Mouse (Mus musculus) CH12.LX (cell line): ENCODE results near the gene Aldh9a1. TPM values are rescaled to one million over a fixed set of nuclear protein-coding genes. Genes with fewer than 3 reads are reported as not detected.

Source experiments
- DNase-seq: peaks from one replicate; pipeline ENCODE4 v3.0.0-alpha.2; 2013; ENCODE audit errors: extremely low read depth
- H3K27ac ChIP-seq: 2 replicates; pipeline ENCODE4 v1.5.1; 2012; ENCODE audit warnings: low read depth, mild to moderate bottlenecking, control low read depth, moderate library complexity; ENCODE audit not compliant: insufficient read depth
- H3K27me3 ChIP-seq: replicated peaks from 2 replicates; pipeline ENCODE3; 2012; ENCODE audit warnings: inconsistent platforms
- H3K36me3 ChIP-seq, 2 experiments: replicated peaks in 1 of 2; 2 replicates each; pipeline versions ENCODE3 to v1.6.1; 2012; ENCODE audit warnings: inconsistent platforms in 1 of 2, low read length in 1 of 2, mild to moderate bottlenecking in 1 of 2, mixed read lengths in 1 of 2, moderate library complexity in 1 of 2; ENCODE audit not compliant: control insufficient read depth in 1 of 2, insufficient read depth in 1 of 2
- H3K4me1 ChIP-seq, 2 experiments: 2 replicates each; pipeline ENCODE4 v1.6.1; 2012; ENCODE audit warnings: inconsistent platforms in 1 of 2, moderate library complexity in 1 of 2; ENCODE audit not compliant: insufficient read depth in 2 of 2, control insufficient read depth in 1 of 2
- H3K4me2 ChIP-seq: 2 replicates; pipeline ENCODE4 v1.6.1; 2012; ENCODE audit warnings: low read depth, mild to moderate bottlenecking, control low read depth; ENCODE audit not compliant: poor library complexity, insufficient read depth, severe bottlenecking
- H3K4me3 ChIP-seq, 3 experiments: fragments of 150-350 bp in 1 of 3; sonication (generic) in 1 of 3; replicated peaks in 1 of 3; 2 replicates each; pipeline versions ENCODE3 to v1.5.1; 2011 to 2012; ENCODE audit warnings: low read depth in 2 of 3, low read length in 2 of 3, mild to moderate bottlenecking in 2 of 3, moderate library complexity in 2 of 3, control low read depth in 1 of 3, improper control_type of control experiment in 1 of 3, inconsistent platforms in 1 of 3, mixed read lengths in 1 of 3; ENCODE audit not compliant: poor library complexity in 1 of 3
- H3K79me2 ChIP-seq: replicated peaks from 2 replicates; pipeline ENCODE4 v1.6.1; 2012; ENCODE audit warnings: mild to moderate bottlenecking, moderate library complexity; ENCODE audit not compliant: control insufficient read depth, poor library complexity, insufficient read depth, severe bottlenecking; ENCODE audit errors: extremely low read depth
- H3K9ac ChIP-seq: 2 replicates; pipeline ENCODE4 v1.6.1; 2012; ENCODE audit warnings: low read depth, mild to moderate bottlenecking, control low read depth, moderate library complexity; ENCODE audit not compliant: insufficient read depth
- H3K9me3 ChIP-seq: replicated peaks from 2 replicates; pipeline ENCODE3; 2012; ENCODE audit warnings: low read length, inconsistent platforms, mixed read lengths
- BHLHE40 ChIP-seq: IDR thresholded peaks from 2 replicates; pipeline ENCODE4 v1.6.1; 2011; ENCODE audit warnings: mild to moderate bottlenecking, low read depth, low read length, improper control_type of control experiment
- ELF1 ChIP-seq: IDR thresholded peaks from 2 replicates; pipeline ENCODE4 v1.6.1; 2014; ENCODE audit warnings: low read depth, mild to moderate bottlenecking, inconsistent platforms, low read length, improper control_type of control experiment
- EP300 ChIP-seq: IDR thresholded peaks from 2 replicates; pipeline ENCODE4 v1.6.1; 2011; ENCODE audit warnings: low read length, improper control_type of control experiment
- ETS1 ChIP-seq: conservative IDR thresholded peaks from 2 replicates; pipeline ENCODE4 v1.6.1; 2012; ENCODE audit warnings: low read depth, mild to moderate bottlenecking, inconsistent platforms, low read length, improper control_type of control experiment, moderate library complexity
- JUN ChIP-seq: IDR thresholded peaks from 2 replicates; pipeline ENCODE4 v1.6.1; 2011; ENCODE audit warnings: low read depth, mild to moderate bottlenecking, low read length, improper control_type of control experiment, moderate library complexity; ENCODE audit not compliant: insufficient read depth
- JUND ChIP-seq: conservative IDR thresholded peaks from 2 replicates; pipeline ENCODE4 v1.6.1; 2011; ENCODE audit warnings: low read depth, low read length, improper control_type of control experiment
- KAT2A ChIP-seq: IDR thresholded peaks from 2 replicates; pipeline ENCODE4 v1.6.1; 2012; ENCODE audit warnings: low read length, improper control_type of control experiment, inconsistent platforms; ENCODE audit not compliant: insufficient replicate concordance
- MAX ChIP-seq: IDR thresholded peaks from 2 replicates; pipeline ENCODE4 v1.6.1; 2011; ENCODE audit warnings: low read length, improper control_type of control experiment
- MEF2A ChIP-seq: IDR thresholded peaks from 2 replicates; pipeline ENCODE4 v1.6.1; 2014; ENCODE audit warnings: low read depth, mild to moderate bottlenecking, inconsistent platforms, low read length, improper control_type of control experiment, borderline replicate concordance
- MYC ChIP-seq: IDR thresholded peaks from 2 replicates; pipeline ENCODE4 v1.6.1; 2011; ENCODE audit warnings: low read depth, mild to moderate bottlenecking, improper control_type of control experiment, low read length
- NELFE ChIP-seq: IDR thresholded peaks from 2 replicates; pipeline ENCODE4 v1.6.1; 2011; ENCODE audit warnings: low read depth, low read length, improper control_type of control experiment
- PAX5 ChIP-seq: IDR thresholded peaks from 2 replicates; pipeline ENCODE4 v1.6.1; 2012; ENCODE audit warnings: low read length, inconsistent platforms, mixed read lengths
- RAD21 ChIP-seq: IDR thresholded peaks from 2 replicates; pipeline ENCODE4 v1.6.1; 2011; ENCODE audit warnings: low read depth, mild to moderate bottlenecking, low read length, improper control_type of control experiment, moderate library complexity
- SIN3A ChIP-seq: IDR thresholded peaks from 2 replicates; pipeline ENCODE4 v1.6.1; 2012; ENCODE audit warnings: low read length, improper control_type of control experiment, inconsistent platforms
- SMC3 ChIP-seq: IDR thresholded peaks from 2 replicates; pipeline ENCODE4 v1.6.1; 2011; ENCODE audit warnings: low read depth, low read length, improper control_type of control experiment
- UBTF ChIP-seq: IDR thresholded peaks from 2 replicates; pipeline ENCODE4 v1.6.1; 2012; ENCODE audit warnings: low read depth, mild to moderate bottlenecking, inconsistent platforms, low read length, improper control_type of control experiment, moderate library complexity
- USF1 ChIP-seq: IDR thresholded peaks from 2 replicates; pipeline ENCODE4 v1.6.1; 2014; ENCODE audit warnings: low read depth, mild to moderate bottlenecking, inconsistent platforms, low read length, improper control_type of control experiment
- ZC3H11A ChIP-seq: IDR thresholded peaks from 2 replicates; pipeline ENCODE4 v1.6.1; 2012; ENCODE audit warnings: low read depth, mild to moderate bottlenecking, inconsistent platforms, low read length, improper control_type of control experiment
- ZKSCAN1 ChIP-seq: IDR thresholded peaks from 2 replicates; pipeline ENCODE4 v1.6.1; 2012; ENCODE audit warnings: low read depth, inconsistent platforms, low read length, improper control_type of control experiment, borderline replicate concordance
- ZNF384 ChIP-seq: IDR thresholded peaks from 2 replicates; pipeline ENCODE4 v1.6.1; 2012; ENCODE audit warnings: low read depth, low read length, improper control_type of control experiment, inconsistent platforms
- dilution Hi-C: fragments of 300-500 bp; cut with MboI; formaldehyde crosslinking; loops from 2 replicates; pipeline ENCODE4 v1.14.3; 2020; ENCODE audit warnings: low sequenced_read_pairs; ENCODE audit not compliant: extremely low pct_unique_long_range_greater_than_20kb, extremely low pct_ligation_motif_present
- in situ Hi-C: fragments of 300-500 bp; cut with MboI; formaldehyde crosslinking; loops from 3 replicates; pipeline ENCODE4 v1.14.3; 2019; ENCODE audit warnings: low sequenced_read_pairs, low pct_ligation_motif_present, low pct_unique_long_range_greater_than_20kb, mixed read lengths
- polyA plus RNA-seq: library from polyadenylated mRNA; unstranded; fragments of >175 nt; gene quantifications from 2 replicates; pipeline ENCODE4 v1.2.1, GENCODE M21; 2012; ENCODE audit warnings: low read depth; ENCODE audit not compliant: insufficient read length
- total RNA-seq, 2 experiments: library from RNA; depleted of rRNA; stranded (reverse); fragments of 300-350 nt in 1 of 2; fragments of >200 nt in 1 of 2; gene quantifications; 2 replicates each; pipeline ENCODE4 v1.2.3; 2012 to 2014

Aldh9a1 gene
- total and polyA plus RNA-seq, 3 experiments: 26.2 to 79.7 (median 31.2) TPM

DNA sequence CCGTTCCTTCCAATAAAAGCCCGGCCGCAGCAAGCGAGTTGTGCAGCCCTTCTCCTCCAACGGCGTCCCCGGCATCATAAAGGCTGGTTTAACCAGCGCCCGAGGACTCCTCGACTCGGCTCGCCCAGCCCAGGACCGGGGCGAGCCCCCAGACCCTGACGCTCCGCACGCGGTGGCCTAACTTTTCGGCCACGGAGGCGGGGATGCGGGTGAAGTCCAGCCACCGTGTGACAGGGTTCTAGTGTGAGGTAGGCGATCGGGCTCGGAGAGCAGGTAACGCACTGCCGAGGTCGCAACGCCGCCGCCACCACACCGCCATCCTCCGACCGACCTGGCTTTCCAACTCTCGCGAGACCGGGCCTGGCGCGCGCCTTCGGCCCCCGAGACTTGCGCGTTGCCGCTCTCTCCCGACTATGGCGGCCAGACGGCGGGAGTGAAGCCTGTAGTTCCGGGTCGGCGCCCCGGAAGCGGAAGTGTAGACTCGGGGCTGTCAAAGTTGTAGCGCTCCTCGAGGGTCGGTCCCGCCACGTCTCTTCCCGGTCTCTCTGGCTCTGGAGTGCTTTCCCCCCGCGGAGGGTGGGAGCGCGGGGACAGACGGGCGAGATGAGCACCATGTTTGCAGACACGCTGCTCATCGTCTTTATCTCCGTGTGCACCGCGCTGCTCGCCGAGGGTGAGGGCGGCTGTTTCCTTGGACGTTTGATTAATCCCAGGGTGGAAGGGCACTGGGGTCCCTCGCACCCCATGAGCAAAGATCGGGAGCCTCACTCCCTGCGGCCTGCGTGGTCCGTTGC lies 41.3 kb upstream of the Aldh9a1 start, which contains the start of gene Tmco1 (continued):
- TF ChIP-seq JUN: no peak
- TF ChIP-seq MYC: peak; percentile 72; the same call in 1 of the 2 replicates
- peak; percentile 92 for TF ChIP-seq NELFE
- no peak for TF ChIP-seq ZKSCAN1
- TF ChIP-seq ZNF384: no peak
- TF ChIP-seq SIN3A: peak; percentile 97
- TF ChIP-seq BHLHE40: no peak
- no peak for TF ChIP-seq ZC3H11A
- peak; percentile 66; the same call in 1 of the 2 replicates for TF ChIP-seq MEF2A
- no peak for TF ChIP-seq USF1
- TF ChIP-seq RAD21: no peak
- TF ChIP-seq UBTF: 0 out of 2 replicates have a peak, but pooled peaks have one; percentile 52
- TF ChIP-seq MAX: peak; percentile 79
- TF ChIP-seq ETS1: no peak

DNA sequence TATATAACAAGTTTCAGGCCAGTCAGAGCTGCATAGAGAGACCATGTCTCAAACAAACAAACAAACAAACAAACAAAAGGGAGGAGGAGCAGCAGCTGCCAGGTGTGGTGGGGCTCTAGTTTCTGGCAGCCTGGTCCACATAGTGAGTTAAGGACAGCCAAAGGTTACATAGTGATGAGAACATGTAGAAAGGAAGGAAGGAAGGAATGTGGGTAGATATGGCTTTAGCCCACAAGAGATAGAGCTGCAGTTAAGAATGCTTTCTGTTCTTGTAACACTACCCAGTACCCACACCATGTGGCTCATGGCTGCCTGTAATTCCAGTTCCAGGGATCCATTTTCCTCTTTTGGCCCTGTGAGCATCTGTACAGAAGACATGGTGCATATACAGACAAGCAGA lies 37.4 kb upstream of the Aldh9a1 start:
- no peak for TF ChIP-seq BHLHE40
- TF ChIP-seq MYC: no peak
- no peak for TF ChIP-seq KAT2A
- no peak for TF ChIP-seq SMC3
- no peak for TF ChIP-seq JUND
- no peak for TF ChIP-seq SIN3A
- no peak for TF ChIP-seq ELF1
- no peak for TF ChIP-seq EP300
- no peak for TF ChIP-seq PAX5
- TF ChIP-seq, all 38 proteins: peak for 0
- Histone ChIP-seq H3K36me3 (peaks cover 9 to 45% of the 10 kb centered on the region in 2 experiments), H3K9ac (no peak overlapping the region), H3K27me3 (no peaks in the 10 kb centered on the region), H3K9me3 (no peaks in the 10 kb centered on the region), H3K4me2 (no peak overlapping the region), H3K4me1 (peaks cover 0 to 19% of the 10 kb centered on the region in 2 experiments; a peak in 2 of 4 replicates), H3K79me2 (peaks cover 8% of the 10 kb centered on the region), H3K4me3 (no peak overlapping the region), H3K27ac (no peak overlapping the region)
- DNase-seq: no peak
- in situ Hi-C loops: no loop called here
- dilution Hi-C loops: no loop called here
